Mouse (Mus musculus) cerebellum, adult 2 months (tissue): ENCODE measurements at regions not wholly inside any gene's neighbourhood (a gene's known extent, or its start where the extent isn't known, plus 50 kb on each side); places are given as distances from the start of the nearest gene placed in this dataset.
"Not testable (repeated sequence)": the region's sequence is repeated elsewhere in the genome, so short reads cannot be mapped to it uniquely, and the experiment has no call there.

Experiments
- CTCF ChIP-seq: fragments of 200-500 bp; IDR thresholded peaks from 2 replicates; pipeline ENCODE4 v1.5.1; 2011; ENCODE audit warnings: low read depth, mild to moderate bottlenecking, control low read depth, low read length, moderate library complexity, borderline replicate concordance; ENCODE audit not compliant: insufficient read depth
- POLR2A ChIP-seq: fragments of 200-500 bp; IDR thresholded peaks from 2 replicates; pipeline ENCODE4 v1.6.1; 2011; ENCODE audit warnings: low read length, control low read depth, borderline replicate concordance; ENCODE audit not compliant: insufficient read depth

DNA sequence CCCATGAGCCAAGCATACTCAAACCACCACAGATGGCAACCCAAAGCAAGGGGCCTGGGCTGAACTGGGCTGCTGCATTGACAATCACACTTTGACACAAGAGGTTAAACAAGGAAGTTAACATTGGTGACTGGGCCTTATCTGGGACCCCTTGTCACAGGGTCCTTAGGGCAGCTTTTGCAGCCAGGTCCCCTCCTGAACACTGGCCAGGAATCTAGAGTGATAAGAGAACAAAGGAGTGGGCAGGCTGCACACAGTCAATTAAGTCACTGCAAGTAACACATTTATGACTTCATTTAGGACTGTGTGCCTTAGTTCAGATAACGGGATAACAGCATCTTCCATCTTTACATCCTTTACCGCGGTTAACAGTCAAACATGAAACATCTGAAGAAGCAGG, 663.5 kb upstream of the Gm19410 start:
- not testable (repeated sequence) for TF ChIP-seq CTCF, POLR2A
